Mouse (Mus musculus) limb, embryonic 15.5 days (tissue): ENCODE measurements around the gene Colq. TPM values are rescaled to one million over a fixed set of nuclear protein-coding genes. Genes with fewer than 3 reads are reported as not detected.
"Not testable (repeated sequence)": the region's sequence is repeated elsewhere in the genome, so short reads cannot be mapped to it uniquely, and the experiment has no call there.

Experiments used
- ATAC-seq: fragments of 200-750 bp; cut with Nextera tagmentation; 2 replicates; pipeline ENCODE4 v1.8.0; 2017; ENCODE audit warnings: low read depth, moderate TSS enrichment; ENCODE audit not compliant: insufficient number of reproducible peaks, low FRiP score, low TSS enrichment
- H3K27ac ChIP-seq: fragments of 300-500 bp; sonication (generic); 2 replicates; pipeline ENCODE4 v1.5.1; 2015; ENCODE audit warnings: moderate library complexity, mild to moderate bottlenecking, inconsistent platforms
- H3K27me3 ChIP-seq: fragments of 300-500 bp; sonication (generic); 2 replicates; pipeline ENCODE4 v1.6.1; 2015; ENCODE audit warnings: inconsistent platforms
- H3K36me3 ChIP-seq: fragments of 300-500 bp; sonication (generic); 2 replicates; pipeline ENCODE4 v1.6.1; 2015; ENCODE audit warnings: inconsistent platforms
- H3K4me1 ChIP-seq: fragments of 300-500 bp; sonication (generic); 2 replicates; pipeline ENCODE4 v1.6.1; 2015; ENCODE audit warnings: inconsistent platforms
- H3K4me2 ChIP-seq: fragments of 300-500 bp; sonication (generic); 2 replicates; pipeline ENCODE4 v1.6.1; 2015; ENCODE audit warnings: mild to moderate bottlenecking, inconsistent platforms
- H3K4me3 ChIP-seq: fragments of 300-500 bp; sonication (generic); 2 replicates; pipeline ENCODE4 v1.5.1; 2015; ENCODE audit warnings: mild to moderate bottlenecking, inconsistent platforms
- H3K9ac ChIP-seq: fragments of 300-500 bp; sonication (generic); 2 replicates; pipeline ENCODE4 v1.6.1; 2015; ENCODE audit warnings: inconsistent platforms
- H3K9me3 ChIP-seq: fragments of 300-500 bp; sonication (generic); 2 replicates; pipeline ENCODE4 v1.6.1; 2016; ENCODE audit warnings: inconsistent platforms
- WGBS: fragments of 180-500 bp; shearing (Covaris S2); methylation state at CpG from one replicate; pipeline ENCODE4 v1.1.7; 2015; 5-methylcytosine and 5-hydroxymethylcytosine counted together
- polyA plus RNA-seq: library from polyadenylated mRNA; unstranded; fragments of >200 nt; fragmentation: Nextera tagmentation; extraction: Ambion mirVana; gene quantifications from 2 replicates; pipeline ENCODE4 v1.2.1, GENCODE M21; 2015

Gene Colq
- polyA plus RNA-seq, result 3.6 and 8.8 TPM in 2 replicates

GRCm38 (mm10) chr14:31591243-31591642, at the start of gene Colq:
TSS of gene Colq (minus strand) at chr14:31591343.
- WGBS, result 90% methylated on average over 3 of the region's 3 CpGs
- no peak within 1 kb of the TSS for H3K4me3 ChIP-seq
- H3K9ac ChIP-seq, result no peak within 1 kb of the TSS
- no peaks in the 10 kb centered on the region for H3K4me1 ChIP-seq
- no peak within 1 kb of the TSS for H3K4me2 ChIP-seq
- H3K27me3 ChIP-seq, result no peaks in the 10 kb centered on the region
- H3K27ac ChIP-seq, result no peak within 1 kb of the TSS
- no peak for ATAC-seq
- H3K36me3 ChIP-seq, result no peaks in the 10 kb centered on the region
- no peaks in the 10 kb centered on the region for H3K9me3 ChIP-seq

DNA sequence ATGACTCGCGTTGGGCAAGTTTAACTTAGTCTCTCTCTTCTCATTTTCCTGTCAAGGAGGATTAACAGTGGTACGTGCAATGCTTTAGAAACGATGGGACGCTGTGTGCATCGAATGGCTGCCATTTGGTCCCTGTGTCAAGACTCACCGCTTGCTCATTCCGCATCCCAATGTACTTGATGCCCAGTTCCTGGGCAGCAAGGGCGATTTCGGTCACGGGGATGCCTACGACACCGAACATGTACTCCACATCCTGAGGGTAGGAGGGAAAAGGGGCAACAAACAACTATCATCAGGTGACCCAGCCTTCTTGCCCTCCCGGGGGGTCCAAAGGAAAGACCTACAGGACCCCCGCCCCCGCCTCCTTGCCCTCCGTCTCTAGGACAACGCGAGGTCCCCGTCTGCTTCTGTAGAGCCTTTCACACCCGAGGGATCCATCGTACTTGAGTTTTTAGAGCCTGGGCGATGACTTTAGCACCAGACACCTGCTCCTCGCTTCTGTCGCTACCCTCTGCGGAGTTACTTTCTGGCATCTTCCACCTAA, 49.3 kb upstream of the Colq start, which contains the start of gene Gm49387:
Gene Gm49387 (minus strand): TSS at position 533 of the 544 bp plus-strand sequence.
- Histone ChIP-seq H3K4me3 (peak within 1 kb of the TSS; percentile 83), H3K9ac (peak within 1 kb of the TSS; percentile 60), H3K4me2 (peak within 1 kb of the TSS; percentile 89), H3K27ac (peak within 1 kb of the TSS; percentile 96), H3K9me3 (no peaks in the 10 kb centered on the region), H3K27me3 (no peaks in the 10 kb centered on the region), H3K36me3 (no peaks in the 10 kb centered on the region), H3K4me1 (peaks cover 13% of the 10 kb centered on the region)
- WGBS, result 3% methylated on average over 26 of the region's 26 CpGs
- ATAC-seq, result peak; percentile 20; the same call in 1 of the 2 replicates

DNA sequence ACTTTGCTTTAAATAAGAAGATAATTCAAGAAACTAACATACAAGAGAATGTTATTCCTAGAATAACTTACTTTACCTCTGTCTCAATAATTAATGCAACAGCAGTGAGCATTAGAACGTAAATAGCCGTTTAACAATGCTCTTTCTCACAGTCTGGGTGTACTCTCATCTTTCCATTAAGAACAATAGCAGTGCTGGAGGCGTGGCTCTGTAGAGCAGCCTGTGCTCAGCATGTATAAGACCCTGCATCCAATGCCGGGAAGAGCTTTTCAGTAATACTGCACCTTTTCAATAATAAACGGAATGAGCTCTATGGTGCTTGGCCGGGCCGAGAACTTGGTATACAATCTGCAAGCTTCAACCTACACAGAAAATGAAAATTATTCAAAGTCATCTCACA, 39.5 kb upstream of the Colq start:
- ATAC-seq, result no peak
- no peak overlapping the region for H3K9ac ChIP-seq
- H3K27me3 ChIP-seq, result no peaks in the 10 kb centered on the region
- 80% methylated on average over 7 of the region's 7 CpGs for WGBS
- H3K4me3 ChIP-seq, result no peak overlapping the region
- no peak overlapping the region for H3K4me2 ChIP-seq
- H3K4me1 ChIP-seq, result no peaks in the 10 kb centered on the region
- H3K27ac ChIP-seq, result no peak overlapping the region
- no peaks in the 10 kb centered on the region for H3K9me3 ChIP-seq
- no peaks in the 10 kb centered on the region for H3K36me3 ChIP-seq

DNA sequence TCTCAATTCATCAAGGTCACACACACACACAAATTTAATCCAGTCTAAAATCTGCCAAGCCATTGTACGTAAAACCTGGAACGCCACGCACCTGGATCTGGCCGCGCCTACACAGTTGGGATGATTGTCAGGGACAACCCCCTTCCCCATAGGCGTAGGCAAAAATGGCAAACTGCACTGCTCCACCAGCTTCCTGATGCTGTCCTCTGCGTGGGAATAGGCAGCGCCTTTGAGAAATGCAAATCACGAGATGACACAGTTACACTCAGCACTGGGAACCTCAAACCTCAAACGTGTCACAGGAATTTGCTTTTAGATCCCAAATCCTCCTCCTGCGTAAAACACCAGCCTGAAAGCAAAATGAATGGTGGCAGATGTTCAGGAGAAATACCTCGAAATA, 31.6 kb upstream of the Colq start:
- ATAC-seq, result no peak
- Histone ChIP-seq H3K4me2 (no peak overlapping the region), H3K27ac (no peak overlapping the region), H3K9me3 (no peaks in the 10 kb centered on the region), H3K27me3 (no peaks in the 10 kb centered on the region), H3K36me3 (no peaks in the 10 kb centered on the region), H3K9ac (no peak overlapping the region), H3K4me1 (no peaks in the 10 kb centered on the region), H3K4me3 (no peak overlapping the region)
- 77% methylated on average over 12 of the region's 12 CpGs for WGBS

- H3K4me2 ChIP-seq, result no peak overlapping the region
- H3K27me3 ChIP-seq, result no peaks in the 10 kb centered on the region
- H3K4me1 ChIP-seq, result no peaks in the 10 kb centered on the region
- no peak overlapping the region for H3K4me3 ChIP-seq
- H3K27ac ChIP-seq, result no peak overlapping the region
- no peaks in the 10 kb centered on the region for H3K36me3 ChIP-seq
- no peak overlapping the region for H3K9ac ChIP-seq
- ATAC-seq, result no peak
- no peaks in the 10 kb centered on the region for H3K9me3 ChIP-seq
- 71% methylated on average over 9 of the region's 9 CpGs for WGBS
These were observed 29.6 kb upstream of the Colq start for GRCm38 (mm10) chr14:31620591-31621223.

DNA sequence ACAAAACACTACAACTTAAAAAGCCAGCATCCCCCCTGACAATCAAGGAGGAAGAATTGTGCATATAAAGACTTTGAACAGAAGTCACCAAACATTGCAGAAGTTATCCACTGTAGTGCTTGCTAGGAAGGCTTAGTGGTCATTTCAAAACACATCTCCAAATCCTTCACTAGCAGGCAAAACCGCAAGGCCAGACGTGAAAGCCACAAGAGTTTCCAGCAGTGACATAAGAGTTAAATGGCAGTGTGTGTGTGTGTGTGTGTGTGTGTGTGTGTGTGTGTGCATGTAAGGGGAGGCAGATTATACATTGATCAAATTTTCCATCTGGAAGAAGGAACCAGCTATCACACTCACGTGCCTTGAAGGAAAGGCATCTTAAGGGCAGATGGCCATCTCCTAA, 26.9 kb upstream of the Colq start:
- no peak overlapping the region for H3K4me2 ChIP-seq
- H3K9ac ChIP-seq, result no peak overlapping the region
- no peak for ATAC-seq
- H3K4me3 ChIP-seq, result no peak overlapping the region
- no peaks in the 10 kb centered on the region for H3K27me3 ChIP-seq
- 0 out of 2 replicates have a peak, but pooled peaks cover 5% of the 10 kb centered on the region for H3K36me3 ChIP-seq
- H3K9me3 ChIP-seq, result no peaks in the 10 kb centered on the region
- no peaks in the 10 kb centered on the region for H3K4me1 ChIP-seq
- WGBS, result 81% methylated on average over 3 of the region's 3 CpGs
- H3K27ac ChIP-seq, result no peak overlapping the region

GRCm38 (mm10) chr14:31617204-31617603, 26.1 kb upstream of the Colq start:
- Histone ChIP-seq H3K9me3 (no peaks in the 10 kb centered on the region), H3K27ac (no peak overlapping the region), H3K9ac (no peak overlapping the region), H3K27me3 (no peaks in the 10 kb centered on the region), H3K4me3 (no peak overlapping the region), H3K4me1 (no peaks in the 10 kb centered on the region), H3K4me2 (no peak overlapping the region), H3K36me3 (0 out of 2 replicates have a peak, but pooled peaks cover 9% of the 10 kb centered on the region)
- WGBS, result 86% methylated on average over 9 of the region's 9 CpGs
- no peak for ATAC-seq

GRCm38 (mm10) chr14:31613671-31614070, 22.5 kb upstream of the Colq start:
- WGBS, result 80% methylated on average over 5 of the region's 5 CpGs
- H3K36me3 ChIP-seq, result 0 out of 2 replicates have a peak, but pooled peaks cover 9% of the 10 kb centered on the region
- no peaks in the 10 kb centered on the region for H3K9me3 ChIP-seq
- no peaks in the 10 kb centered on the region for H3K27me3 ChIP-seq
- ATAC-seq, result no peak
- no peak overlapping the region for H3K4me3 ChIP-seq
- H3K4me1 ChIP-seq, result no peaks in the 10 kb centered on the region
- H3K9ac ChIP-seq, result no peak overlapping the region
- no peak overlapping the region for H3K4me2 ChIP-seq
- no peak overlapping the region for H3K27ac ChIP-seq

DNA sequence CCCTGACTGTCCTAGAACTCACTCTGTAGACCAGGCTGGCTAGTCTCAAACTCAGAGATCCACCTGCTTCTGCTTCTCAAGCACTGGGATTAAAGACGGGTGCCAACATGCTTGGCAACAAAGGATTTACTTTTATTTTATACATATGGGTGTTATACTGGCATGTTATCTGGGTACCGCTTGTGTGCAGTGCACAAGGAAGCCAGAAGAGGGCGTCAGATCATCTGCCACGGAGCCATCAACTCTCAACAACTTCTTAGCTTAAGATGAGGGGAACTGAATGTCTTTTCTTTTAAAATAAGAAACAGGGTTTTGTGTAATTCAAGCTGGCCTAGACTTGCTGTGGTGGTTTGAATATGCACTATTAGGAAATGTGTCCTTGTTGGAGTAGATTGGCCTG, 20.8 kb upstream of the Colq start:
- Histone ChIP-seq H3K4me1 (no peaks in the 10 kb centered on the region), H3K4me3 (no peak overlapping the region), H3K27me3 (no peaks in the 10 kb centered on the region), H3K27ac (no peak overlapping the region), H3K9ac (no peak overlapping the region), H3K4me2 (no peak overlapping the region), H3K9me3 (no peaks in the 10 kb centered on the region), H3K36me3 (0 out of 2 replicates have a peak, but pooled peaks cover 9% of the 10 kb centered on the region)
- WGBS, result 60% methylated on average over 4 of the region's 4 CpGs
- ATAC-seq, result no peak

- peaks cover under 1% of the 10 kb centered on the region; the same call in 1 of the 2 replicates for H3K4me1 ChIP-seq
- no peak for ATAC-seq
- no peak overlapping the region for H3K27ac ChIP-seq
- no peaks in the 10 kb centered on the region for H3K36me3 ChIP-seq
- H3K4me2 ChIP-seq, result no peak overlapping the region
- H3K4me3 ChIP-seq, result no peak overlapping the region
- WGBS, result 58% methylated on average over 6 of the region's 6 CpGs
- H3K9ac ChIP-seq, result no peak overlapping the region
- H3K27me3 ChIP-seq, result no peaks in the 10 kb centered on the region
- H3K9me3 ChIP-seq, result no peaks in the 10 kb centered on the region
These were observed 14.4 kb upstream of the Colq start for GRCm38 (mm10) chr14:31605514-31605913.

DNA sequence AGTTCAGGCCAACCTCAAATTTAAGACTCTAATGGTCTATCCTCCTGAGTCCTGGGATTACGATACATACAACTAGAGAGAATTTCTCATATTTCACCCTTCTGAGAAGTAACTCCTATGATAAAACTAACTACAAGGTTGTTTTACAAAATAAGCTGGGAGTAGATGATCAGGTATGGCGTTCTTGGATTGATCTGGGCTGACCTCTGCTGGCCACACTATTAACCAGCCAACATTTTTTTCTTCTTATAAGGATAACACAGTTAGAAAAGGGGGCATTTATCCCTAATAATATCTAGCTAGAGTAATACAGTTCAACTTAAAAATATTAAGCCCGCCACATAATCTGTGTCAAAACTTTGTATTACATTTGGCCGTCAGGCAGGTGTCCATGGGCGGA, 13.8 kb upstream of the Colq start:
- H3K9ac ChIP-seq, result no peak overlapping the region
- H3K4me1 ChIP-seq, result peaks cover 3% of the 10 kb centered on the region; the same call in 1 of the 2 replicates
- H3K4me2 ChIP-seq, result no peak overlapping the region
- WGBS, result 71% methylated on average over 5 of the region's 5 CpGs
- no peaks in the 10 kb centered on the region for H3K9me3 ChIP-seq
- H3K27me3 ChIP-seq, result no peaks in the 10 kb centered on the region
- ATAC-seq, result no peak
- no peaks in the 10 kb centered on the region for H3K36me3 ChIP-seq
- no peak overlapping the region for H3K27ac ChIP-seq
- no peak overlapping the region for H3K4me3 ChIP-seq

DNA sequence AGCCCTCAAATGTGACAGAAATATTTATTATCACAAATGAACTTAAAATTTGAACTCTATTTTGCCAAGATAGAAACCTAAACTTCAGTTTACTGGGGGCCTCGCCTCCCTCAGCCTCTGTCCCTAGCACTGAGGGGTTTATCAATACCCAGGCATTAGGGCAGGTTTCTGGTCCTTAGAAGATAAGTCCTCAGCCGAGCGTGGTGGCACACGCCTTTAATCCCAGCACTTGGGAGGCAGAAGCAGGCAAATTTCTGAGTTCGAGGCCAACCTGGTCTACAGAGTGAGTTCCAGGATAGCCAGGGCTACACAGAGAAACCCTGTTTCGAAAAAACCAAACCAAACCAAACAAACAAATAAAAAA, 11.5 kb upstream of the Colq start:
- not testable (repeated sequence) for H3K36me3 ChIP-seq, H3K4me3 ChIP-seq, H3K4me1 ChIP-seq, H3K9ac ChIP-seq, H3K27ac ChIP-seq, H3K9me3 ChIP-seq, H3K4me2 ChIP-seq, ATAC-seq, H3K27me3 ChIP-seq
- 87% methylated on average over 6 of the region's 6 CpGs for WGBS
